Mouse (Mus musculus) spleen, adult 2 months (tissue): ENCODE data around the gene Gm20547.

Experiments used
- CTCF ChIP-seq: fragments of 200-500 bp; IDR thresholded peaks from 2 replicates; pipeline ENCODE4 v1.5.1; 2011; ENCODE audit warnings: mild to moderate bottlenecking, inconsistent platforms; ENCODE audit not compliant: insufficient read depth, insufficient read length, insufficient replicate concordance; ENCODE audit errors: extremely low read depth
- POLR2A ChIP-seq: fragments of 200-500 bp; IDR thresholded peaks from 2 replicates; pipeline ENCODE4 v1.6.1; 2011; ENCODE audit warnings: low read depth, low read length, inconsistent platforms

DNA sequence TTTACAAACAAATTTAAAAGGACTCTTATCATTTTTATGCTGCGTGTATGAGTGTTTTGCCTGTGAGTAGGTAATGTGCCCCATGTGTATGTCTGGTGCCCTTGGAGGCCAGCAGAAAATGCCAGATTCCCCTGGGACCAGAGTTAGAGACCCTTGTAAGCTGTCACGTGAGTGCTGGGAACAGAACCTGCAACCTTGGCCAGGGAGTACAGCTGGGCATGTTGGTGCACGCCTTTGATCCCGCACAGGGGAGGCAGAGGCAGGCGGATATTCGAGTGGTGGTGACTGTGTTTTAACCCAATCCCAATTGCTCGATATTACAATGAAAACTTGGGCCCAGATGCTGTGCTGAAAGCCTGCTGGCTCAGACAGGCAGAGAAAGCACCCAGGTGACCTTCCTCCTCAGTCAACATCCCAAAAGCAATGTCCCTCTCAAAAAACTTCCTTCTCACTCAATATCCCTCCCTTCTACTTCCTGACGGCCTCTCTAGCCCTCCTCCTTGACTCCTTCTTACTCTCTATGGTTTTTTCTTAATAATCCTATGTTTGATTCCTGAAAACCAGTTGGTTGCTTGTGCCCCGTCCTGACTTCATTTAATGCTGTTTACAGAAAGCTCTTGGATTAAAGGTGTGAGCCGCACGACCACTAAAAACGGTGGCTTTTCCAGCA lies 8.4 kb upstream of the Gm20547 start:
- TF ChIP-seq CTCF (no peak), POLR2A (no peak)
